Mouse (Mus musculus): ENCODE results near the gene Bach2.

Bach2 gene

GRCm38 (mm10) chr4:32223563-32223962, 15.0 kb upstream of the Bach2 start:
- DNase-seq (ENCODE audit: low read depth, low spot score) = no peak

DNA sequence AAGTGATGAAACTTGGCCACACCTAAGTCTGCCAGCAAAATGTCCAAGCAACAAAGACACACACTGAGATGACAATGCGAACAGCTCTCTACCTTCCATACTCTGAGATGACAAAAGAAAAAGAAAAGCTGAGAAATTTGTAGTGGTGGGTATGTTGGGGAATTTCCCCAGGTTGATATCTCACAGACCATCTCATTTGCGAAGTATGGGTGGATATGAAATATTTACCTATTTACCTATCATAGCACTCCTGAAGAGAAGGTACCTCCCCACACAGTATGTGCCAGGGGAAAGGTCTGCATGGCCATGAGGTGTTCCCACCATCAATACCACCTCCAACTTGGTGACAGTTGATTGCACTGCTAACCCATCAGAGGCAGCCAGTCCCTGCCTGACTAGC, 13.4 kb upstream of the Bach2 start:
- no peak for DNase-seq (ENCODE audit: low read depth, low spot score)

GRCm38 (mm10) chr4:32227970-32228557, 10.5 kb upstream of the Bach2 start:
- no peak for DNase-seq (ENCODE audit: low read depth, low spot score)

DNA sequence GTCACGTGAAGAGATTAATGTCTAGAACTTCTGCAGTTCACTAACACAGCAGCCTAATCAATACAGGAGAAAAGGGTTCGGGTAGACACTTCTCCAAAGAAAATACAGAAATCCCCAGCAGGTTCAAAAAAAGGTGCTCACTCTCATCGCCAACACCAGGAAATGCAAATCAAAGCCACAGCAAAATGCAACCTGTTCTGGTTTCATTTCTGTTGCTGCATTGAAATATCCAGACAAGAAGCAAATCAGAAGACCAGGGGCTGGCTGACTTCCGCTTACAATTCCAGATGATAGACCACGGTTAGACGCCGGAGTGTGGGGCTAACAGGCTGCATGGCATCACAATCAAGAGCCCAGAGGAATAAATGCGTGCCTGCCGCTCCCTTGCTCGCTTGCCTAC, 9.3 kb upstream of the Bach2 start:
- DNase-seq (ENCODE audit: low read depth, low spot score) = no peak

DNA sequence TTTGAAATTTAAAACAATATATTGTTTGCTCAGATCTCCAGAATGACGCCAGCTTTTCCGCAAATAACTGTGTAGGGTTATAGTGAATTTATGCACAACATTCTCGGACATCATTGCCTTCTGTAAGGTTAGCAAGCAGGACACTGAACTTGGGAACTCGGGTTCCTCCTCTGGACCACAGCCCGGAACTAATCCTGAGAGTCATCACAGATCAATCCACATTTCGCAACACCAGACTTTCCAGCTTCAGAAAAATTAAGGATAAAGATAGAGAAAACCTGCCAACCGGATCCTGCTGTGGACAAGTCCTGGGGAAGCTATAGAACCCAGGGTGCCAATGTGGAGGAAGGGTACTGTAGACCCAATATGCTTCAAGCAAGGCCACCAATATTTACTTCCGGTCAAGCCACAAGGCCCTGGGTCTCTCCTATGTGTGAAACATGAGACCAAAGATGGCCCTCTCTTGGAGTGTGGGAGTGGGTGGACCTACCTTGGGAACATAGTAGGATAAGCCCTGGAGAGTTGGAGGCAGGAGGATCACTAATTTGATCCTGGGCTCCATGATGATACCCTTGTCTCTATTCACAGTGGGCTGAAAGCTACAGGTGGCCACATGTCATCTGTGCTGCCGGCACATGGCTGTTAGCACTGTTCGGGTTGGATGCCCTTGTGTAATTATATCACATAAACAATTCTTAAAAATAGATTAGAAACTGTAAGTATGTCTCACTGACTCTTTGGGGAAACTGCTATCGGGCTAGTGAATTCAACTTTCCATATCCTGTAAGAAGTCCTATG, 7.1 kb upstream of the Bach2 start:
- DNase-seq (ENCODE audit: low read depth, low spot score) = peak; percentile 34

- DNase-seq (ENCODE audit: low read depth, low spot score) = peak; percentile 50
Measured at GRCm38 (mm10) chr4:32235920-32236705, 2.5 kb upstream of the Bach2 start.

DNA sequence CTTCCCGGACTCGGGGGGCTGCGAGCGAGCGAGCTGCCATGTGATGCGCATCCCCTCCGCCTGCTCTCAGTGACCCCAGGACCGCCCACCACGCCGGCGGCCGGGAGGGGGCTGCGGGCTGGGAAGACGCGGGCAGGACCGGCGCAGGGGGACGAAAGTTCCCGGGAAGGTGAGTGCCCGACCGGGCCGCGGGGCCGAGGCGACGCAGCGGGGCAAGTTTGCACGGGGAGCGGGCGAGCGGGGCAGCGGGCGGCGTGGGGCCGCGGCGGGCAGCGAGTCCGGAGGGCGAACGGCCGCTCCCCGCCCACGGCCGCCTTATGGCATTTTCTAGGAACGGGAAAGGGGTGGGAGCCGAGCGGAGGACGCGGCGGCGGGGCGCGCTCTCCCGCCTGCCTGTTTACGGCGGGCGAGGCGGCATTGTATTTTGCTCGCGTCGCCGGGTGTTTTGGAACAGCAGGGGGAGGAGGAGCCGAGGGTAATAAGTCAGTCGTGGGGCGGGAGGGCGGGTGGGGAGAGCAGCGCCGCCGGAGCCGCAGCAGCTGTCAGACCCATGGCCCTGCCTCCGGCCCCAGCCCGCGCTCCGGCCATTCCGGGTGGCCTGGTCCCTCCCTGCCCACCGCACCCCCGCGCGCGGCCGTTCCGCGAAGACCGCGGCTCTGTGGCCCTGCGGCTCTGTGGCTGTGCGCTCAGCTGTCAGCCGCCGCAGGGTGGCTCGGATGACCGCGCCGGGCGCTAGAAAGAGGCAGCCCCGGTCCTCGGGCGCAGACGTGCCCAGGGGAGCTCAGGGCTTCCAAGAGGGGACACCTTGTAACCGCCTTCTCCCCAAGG, 531 bp downstream of the Bach2 start:
- peak; percentile 65 for DNase-seq (ENCODE audit: low read depth, low spot score)

DNA sequence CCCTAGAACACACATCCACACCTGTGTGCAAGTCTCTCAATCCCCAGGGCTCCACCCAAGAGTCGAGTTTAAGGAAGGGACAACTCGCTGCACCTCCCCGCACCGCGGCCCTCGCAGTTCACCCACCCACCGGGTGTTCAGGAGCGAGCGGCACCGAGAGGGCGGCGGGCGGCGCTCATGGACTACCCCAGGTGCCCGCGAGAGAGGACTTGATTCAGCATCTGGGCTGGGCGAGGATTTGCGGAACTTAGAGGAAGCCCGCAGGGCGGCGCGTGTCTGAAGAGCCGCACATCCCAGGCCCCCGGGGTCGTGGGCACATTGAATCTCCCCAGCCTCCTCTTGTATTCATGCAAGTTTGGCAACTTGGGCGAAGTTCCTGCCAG, 1.1 kb downstream of the Bach2 start:
- DNase-seq (ENCODE audit: low read depth, low spot score) = peak; percentile 60

DNA sequence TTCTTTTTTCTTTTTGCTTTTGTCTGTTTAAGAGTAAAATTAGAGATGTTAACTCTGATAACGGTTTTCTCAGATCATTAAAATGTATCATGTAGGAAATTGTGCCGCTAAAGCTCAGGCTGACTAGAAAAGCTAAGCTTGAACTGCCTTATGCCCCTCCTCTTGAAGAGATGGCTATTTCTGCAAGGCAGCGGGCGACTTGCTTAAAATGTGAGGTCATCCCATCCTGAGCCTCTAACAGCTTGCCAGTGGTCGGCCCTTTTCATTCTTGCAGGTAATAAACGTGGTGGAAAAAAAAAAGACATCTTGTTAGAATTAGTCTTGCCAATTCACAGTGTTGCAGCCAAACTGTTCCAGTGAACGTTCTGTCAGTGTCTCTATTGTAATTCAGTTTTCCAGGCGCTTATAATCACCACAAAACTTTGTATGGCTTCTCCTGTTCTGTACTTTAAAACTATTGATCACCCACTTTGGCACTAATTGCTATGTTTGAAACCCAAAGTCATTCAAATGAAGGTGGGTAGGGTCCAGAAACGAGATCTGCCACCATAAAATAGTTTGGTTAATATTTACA, 1.9 kb downstream of the Bach2 start:
- DNase-seq (ENCODE audit: low read depth, low spot score) = no peak

- DNase-seq (ENCODE audit: low read depth, low spot score) = no peak
Measured at GRCm38 (mm10) chr4:32241351-32241980, 2.9 kb downstream of the Bach2 start.

DNA sequence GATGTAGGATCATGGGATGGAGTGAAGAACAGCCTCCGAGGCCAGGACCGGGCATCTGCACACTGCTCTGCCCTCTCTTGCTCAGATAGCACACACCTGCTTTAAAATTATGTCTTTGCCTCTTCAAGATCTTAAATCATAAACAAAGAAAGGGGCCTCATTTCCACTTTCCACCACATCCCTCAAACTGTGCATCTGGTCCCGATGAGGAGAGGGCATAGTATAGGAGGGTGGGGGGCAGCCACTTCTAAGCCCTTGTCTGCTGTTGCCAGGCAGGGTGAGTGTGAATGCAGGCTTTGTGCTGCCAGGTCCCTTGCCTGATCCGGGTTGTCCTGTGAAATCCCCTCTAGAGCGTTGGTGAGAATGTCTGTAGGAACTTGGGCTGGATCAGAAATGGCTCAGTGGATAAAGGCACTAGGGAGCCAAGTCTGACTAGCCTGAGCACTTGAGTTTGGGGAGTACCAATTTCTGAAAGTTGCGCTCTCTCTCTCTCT, 3.6 kb downstream of the Bach2 start:
- DNase-seq (ENCODE audit: low read depth, low spot score) = no peak

DNA sequence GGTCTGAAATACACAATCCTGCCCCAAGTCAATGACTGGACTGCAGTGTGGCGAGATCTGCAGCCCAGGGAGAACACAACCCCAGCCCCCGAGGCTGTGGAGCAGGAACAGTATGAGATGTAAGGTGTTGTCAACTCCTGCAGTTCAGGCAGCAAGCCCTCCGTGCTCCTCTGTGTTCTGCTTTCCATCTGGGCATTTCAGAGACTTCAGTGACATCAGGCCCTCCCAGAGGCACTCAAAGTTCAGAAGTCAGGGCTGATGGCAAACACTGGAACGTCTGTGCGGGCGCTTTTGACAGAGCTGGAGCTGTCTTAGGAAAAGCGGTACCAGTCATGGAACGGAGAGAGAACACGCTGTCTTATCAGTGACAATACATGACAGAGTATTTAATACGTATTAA, 4.9 kb downstream of the Bach2 start:
- no peak for DNase-seq (ENCODE audit: low read depth, low spot score)

GRCm38 (mm10) chr4:32244092-32244745, 5.6 kb downstream of the Bach2 start:
- no peak for DNase-seq (ENCODE audit: low read depth, low spot score)

- no peak for DNase-seq (ENCODE audit: low read depth, low spot score)
Measured at GRCm38 (mm10) chr4:32245586-32245985, 7.0 kb downstream of the Bach2 start.

- no peak for DNase-seq (ENCODE audit: low read depth, low spot score)
Measured at GRCm38 (mm10) chr4:32246020-32246419, 7.4 kb downstream of the Bach2 start.

GRCm38 (mm10) chr4:32246801-32247200, 8.2 kb downstream of the Bach2 start:
- no peak for DNase-seq (ENCODE audit: low read depth, low spot score)

GRCm38 (mm10) chr4:32247463-32248113, 9.0 kb downstream of the Bach2 start:
- no peak for DNase-seq (ENCODE audit: low read depth, low spot score)

DNA sequence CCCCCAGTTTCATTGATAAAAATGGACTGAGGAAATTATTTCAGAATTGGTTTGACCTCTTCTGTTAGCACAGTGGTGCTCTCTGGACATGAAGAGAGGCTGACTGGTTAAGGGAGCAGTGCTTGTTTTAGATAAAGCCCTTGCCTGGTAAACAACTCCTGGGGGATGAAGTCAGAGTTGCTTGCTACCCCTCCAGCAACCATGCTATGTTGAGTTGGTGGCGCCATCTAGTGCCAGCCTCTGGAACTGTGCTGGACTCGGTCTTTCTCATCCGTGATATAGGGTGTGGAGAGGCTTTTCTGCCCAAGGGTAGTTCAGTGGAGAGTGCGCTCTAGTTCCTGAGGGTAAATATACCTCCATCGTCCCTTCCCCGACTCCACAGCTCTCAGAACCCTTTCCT, 9.6 kb downstream of the Bach2 start:
- DNase-seq (ENCODE audit: low read depth, low spot score) = peak; percentile 87

- DNase-seq (ENCODE audit: low read depth, low spot score) = no peak
Measured at GRCm38 (mm10) chr4:32248990-32249393, 10.4 kb downstream of the Bach2 start.

All from 3T3-L1 (cell line).